Mouse (Mus musculus) small intestine, adult 2 months (tissue): Measurements from ENCODE around the gene Slc25a33. TPM values are rescaled to one million over a fixed set of nuclear protein-coding genes. Genes with fewer than 3 reads are reported as not detected.

ENCODE experiments used
- H3K27ac ChIP-seq: fragments of 200-500 bp; 2 replicates; pipeline ENCODE4 v1.5.1; 2012; ENCODE audit warnings: low read depth, low read length, control low read depth, inconsistent platforms; ENCODE audit not compliant: insufficient read depth
- H3K27me3 ChIP-seq: fragments of 200-500 bp; 2 replicates; pipeline ENCODE4 v1.6.1; 2012; ENCODE audit warnings: mild to moderate bottlenecking, moderate library complexity, low read length, inconsistent platforms; ENCODE audit not compliant: control insufficient read depth, insufficient read depth
- H3K36me3 ChIP-seq: fragments of 200-500 bp; 2 replicates; pipeline ENCODE4 v1.6.1; 2012; ENCODE audit warnings: mild to moderate bottlenecking, low read length, control low read depth, inconsistent platforms; ENCODE audit not compliant: control insufficient read depth, insufficient read depth
- H3K4me1 ChIP-seq: fragments of 200-500 bp; 2 replicates; pipeline ENCODE4 v1.6.1; 2012; ENCODE audit warnings: low read length, inconsistent platforms, mixed read lengths; ENCODE audit not compliant: control insufficient read depth, insufficient read depth, insufficient read length
- H3K4me3 ChIP-seq: fragments of 200-500 bp; 2 replicates; pipeline ENCODE4 v1.5.1; 2012; ENCODE audit warnings: low read depth, mild to moderate bottlenecking, control low read depth, inconsistent platforms, low read length, moderate library complexity
- CTCF ChIP-seq: fragments of 200-500 bp; IDR thresholded peaks from 2 replicates; pipeline ENCODE4 v1.5.1; 2012; ENCODE audit warnings: low read depth, mild to moderate bottlenecking, control low read depth, inconsistent platforms, low read length, moderate library complexity, mixed read lengths; ENCODE audit not compliant: insufficient replicate concordance, insufficient read length; ENCODE audit errors: extremely low read depth
- POLR2A ChIP-seq: fragments of 200-500 bp; IDR thresholded peaks from 2 replicates; pipeline ENCODE4 v1.6.1; 2012; ENCODE audit warnings: low read depth, mild to moderate bottlenecking, control low read depth, inconsistent platforms, low read length, moderate library complexity
- WGBS: fragments of 180-500 bp; shearing (Covaris S2); methylation state at CpG from one replicate; pipeline ENCODE4 v1.1.7; 2018; 5-methylcytosine and 5-hydroxymethylcytosine counted together
- polyA plus RNA-seq: library from polyadenylated mRNA; depleted of rRNA; stranded (reverse); fragments of >200 nt; gene quantifications from 2 replicates; pipeline ENCODE4 v1.2.3, GENCODE M21; 2012

Slc25a33 gene
- polyA plus RNA-seq, 1 experiment, result 5.3 TPM

DNA sequence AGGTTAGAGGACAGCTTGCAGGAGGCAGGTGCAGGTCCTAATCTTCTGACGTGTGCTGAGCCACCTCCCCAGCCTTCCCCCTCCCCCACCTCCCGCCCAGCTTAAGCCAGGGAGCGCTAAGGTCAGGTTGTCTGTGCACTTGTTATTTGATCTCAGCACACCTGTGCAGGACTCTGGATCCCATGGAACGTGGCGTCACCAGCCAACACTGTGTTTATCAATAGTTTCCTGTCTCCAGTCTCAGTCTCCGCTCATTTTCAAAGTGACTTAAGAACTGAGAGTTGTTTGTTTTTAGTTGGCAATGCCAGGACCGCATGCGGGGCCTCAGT, 19.9 kb upstream of the Slc25a33 start:
- H3K4me3 ChIP-seq, result no peak overlapping the region
- H3K27ac ChIP-seq, result peak overlapping the region; percentile 46; the same call in 1 of the 2 replicates
- TF ChIP-seq CTCF (no peak), POLR2A (no peak)
- H3K27me3 ChIP-seq, result no peaks in the 10 kb centered on the region
- H3K4me1 ChIP-seq, result peaks cover 25% of the 10 kb centered on the region
- H3K36me3 ChIP-seq, result no peaks in the 10 kb centered on the region
- WGBS, result 20% methylated on average over 8 of the region's 8 CpGs

DNA sequence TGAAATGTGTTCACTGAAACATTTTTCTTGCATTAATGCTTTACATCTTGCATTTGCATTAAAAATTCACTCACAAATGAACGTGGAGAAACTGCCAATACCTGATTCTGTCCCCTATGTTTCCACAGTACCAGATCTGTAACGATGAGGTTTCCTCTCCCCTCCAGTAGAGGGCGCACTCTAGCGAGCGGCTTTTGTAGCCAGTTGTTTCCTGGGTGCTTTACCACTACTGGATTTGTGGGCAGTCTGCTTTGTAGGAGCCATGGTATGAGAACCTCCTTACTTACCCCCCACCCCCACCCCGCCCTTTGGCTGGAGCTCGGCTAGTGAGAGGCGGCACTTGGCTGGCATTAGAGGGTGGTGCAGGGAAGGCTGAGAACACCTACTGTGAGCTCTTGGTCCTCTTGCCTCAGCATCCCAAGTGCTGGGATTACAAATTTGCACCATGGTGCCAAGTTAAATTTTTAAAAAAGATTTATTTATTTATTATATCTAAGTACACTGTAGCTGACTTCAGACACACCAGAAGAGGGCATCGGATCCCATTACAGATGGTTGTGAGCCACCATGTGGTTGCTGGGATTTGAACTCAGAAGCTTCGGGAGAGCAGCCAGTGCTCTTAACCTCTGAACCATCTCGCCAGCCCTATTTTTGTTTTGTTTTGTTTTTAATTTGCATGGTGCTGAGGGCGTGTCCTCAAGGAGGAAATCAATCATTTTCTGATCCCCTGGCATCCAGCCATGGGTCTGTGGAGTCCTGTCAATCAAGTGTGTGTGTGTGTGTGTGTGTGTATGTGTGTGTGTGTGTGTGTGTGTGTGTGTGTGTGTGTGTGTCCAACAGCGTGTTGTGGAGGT, 19.3 kb upstream of the Slc25a33 start:
- Histone ChIP-seq H3K36me3 (no peaks in the 10 kb centered on the region), H3K27ac (peak overlapping the region; percentile 46; the same call in 1 of the 2 replicates), H3K4me3 (no peak overlapping the region), H3K4me1 (peaks cover 25% of the 10 kb centered on the region), H3K27me3 (no peaks in the 10 kb centered on the region)
- 16% methylated on average over 13 of the region's 13 CpGs for WGBS
- TF ChIP-seq POLR2A (no peak), CTCF (peak; percentile 77; the same call in 1 of the 2 replicates)

DNA sequence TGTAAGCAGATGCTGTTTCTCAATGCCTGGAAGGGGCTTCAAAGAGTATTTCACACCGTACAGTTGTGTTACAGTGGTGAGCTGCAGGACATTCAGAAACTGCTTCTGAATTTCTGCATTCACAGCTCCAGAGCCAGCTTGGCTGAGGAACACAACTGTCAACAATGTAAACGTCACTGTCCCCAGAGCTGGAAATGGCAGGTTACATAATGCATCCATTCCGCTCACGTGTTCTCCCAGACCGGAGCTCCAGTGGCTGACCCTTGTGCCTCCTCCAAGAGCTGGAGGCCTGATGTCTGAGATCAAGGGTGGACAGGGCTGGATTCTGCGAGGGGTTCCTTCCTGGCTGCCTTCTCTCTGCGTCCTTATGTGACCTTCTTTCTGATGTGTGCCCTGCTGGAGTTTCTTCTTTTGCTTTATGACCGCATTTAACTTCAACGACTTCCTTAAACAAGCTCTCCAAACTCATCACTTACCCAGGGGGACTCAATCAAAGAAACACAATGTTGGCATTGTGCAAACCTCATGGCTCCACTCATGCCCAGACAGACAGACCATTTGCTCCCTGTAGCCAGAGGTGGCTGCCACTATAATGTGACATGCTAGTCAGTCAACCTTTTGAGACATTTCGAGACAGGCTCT, 18.2 kb upstream of the Slc25a33 start:
- WGBS, result 11% methylated on average over 10 of the region's 10 CpGs
- Histone ChIP-seq H3K27me3 (no peaks in the 10 kb centered on the region), H3K36me3 (no peaks in the 10 kb centered on the region), H3K4me1 (peaks cover 25% of the 10 kb centered on the region), H3K4me3 (no peak overlapping the region), H3K27ac (peak overlapping the region; percentile 90)
- TF ChIP-seq CTCF (no peak), POLR2A (no peak)

DNA sequence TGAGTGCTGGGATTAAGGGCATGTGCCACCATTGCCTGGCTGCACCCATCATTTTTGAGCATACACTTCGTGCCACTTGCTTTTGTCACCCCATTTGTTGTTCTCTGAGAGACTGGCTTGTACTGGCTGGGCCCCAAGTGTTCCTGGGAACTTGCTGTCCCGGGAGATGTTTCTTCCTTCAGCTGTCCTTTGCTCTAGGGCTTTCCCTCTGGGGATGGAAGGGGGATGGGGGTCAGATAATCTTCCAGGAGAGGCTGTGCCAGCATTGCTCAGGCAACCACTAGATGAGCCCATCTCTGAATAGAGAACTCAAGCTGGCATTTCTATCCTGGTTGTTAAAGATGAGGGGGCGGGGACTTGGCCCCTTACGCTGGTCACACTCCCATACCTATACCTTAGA, 17.4 kb upstream of the Slc25a33 start:
- no peak overlapping the region for H3K4me3 ChIP-seq
- WGBS, result 37% methylated on average over 4 of the region's 4 CpGs
- peak overlapping the region; percentile 90 for H3K27ac ChIP-seq
- H3K36me3 ChIP-seq, result no peaks in the 10 kb centered on the region
- no peaks in the 10 kb centered on the region for H3K27me3 ChIP-seq
- peaks cover 25% of the 10 kb centered on the region for H3K4me1 ChIP-seq
- TF ChIP-seq POLR2A (no peak), CTCF (no peak)

DNA sequence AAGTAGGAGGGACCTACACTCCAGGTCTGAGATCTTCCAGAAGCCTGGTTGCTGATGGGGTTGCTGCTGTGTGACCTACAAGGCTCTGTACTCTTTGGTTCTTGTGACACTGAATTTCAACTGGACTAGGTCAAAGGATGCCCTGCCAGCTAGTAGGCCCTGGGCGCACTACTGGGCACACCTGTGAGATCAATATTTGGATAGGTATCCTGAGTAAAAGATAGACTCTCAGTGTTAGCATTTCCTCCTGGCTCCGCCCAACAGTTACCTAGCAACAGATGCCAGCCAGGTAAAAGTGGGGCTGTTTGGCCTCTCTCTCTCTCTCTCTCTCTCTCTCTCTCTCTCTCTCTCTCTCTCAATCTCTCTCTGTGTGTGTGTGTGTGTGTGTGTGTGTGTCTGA, 16.9 kb upstream of the Slc25a33 start:
- H3K36me3 ChIP-seq, result no peaks in the 10 kb centered on the region
- no peaks in the 10 kb centered on the region for H3K27me3 ChIP-seq
- peaks cover 25% of the 10 kb centered on the region for H3K4me1 ChIP-seq
- 25% methylated on average over 2 of the region's 2 CpGs for WGBS
- H3K4me3 ChIP-seq, result no peak overlapping the region
- H3K27ac ChIP-seq, result peak overlapping the region; percentile 90
- no peak for TF ChIP-seq CTCF

DNA sequence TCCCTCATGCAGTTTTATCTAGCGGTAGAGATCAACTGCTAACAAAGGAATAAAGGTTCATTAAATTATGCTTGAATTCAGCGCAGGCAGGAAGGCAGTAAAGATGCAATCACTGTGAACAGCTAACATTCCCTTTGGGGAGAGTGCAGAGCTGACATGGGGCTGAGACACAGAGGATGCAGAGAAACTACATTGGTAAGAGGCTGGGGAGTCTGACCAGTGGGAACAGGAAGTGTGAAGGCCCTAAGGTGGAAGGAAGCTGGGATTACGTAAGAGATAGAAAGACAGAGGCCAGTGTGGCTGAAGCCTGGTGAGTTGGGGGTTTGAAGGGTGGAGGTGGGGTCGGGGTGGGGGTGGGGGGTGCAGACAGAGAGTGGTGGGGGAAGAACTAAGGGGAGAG, 16.5 kb upstream of the Slc25a33 start:
- Histone ChIP-seq H3K27ac (peak overlapping the region; percentile 78), H3K36me3 (no peaks in the 10 kb centered on the region), H3K4me3 (no peak overlapping the region), H3K27me3 (no peaks in the 10 kb centered on the region), H3K4me1 (peaks cover 25% of the 10 kb centered on the region)
- WGBS, result 36% methylated on average over 4 of the region's 4 CpGs
- no peak for TF ChIP-seq CTCF
- no peak for TF ChIP-seq POLR2A

DNA sequence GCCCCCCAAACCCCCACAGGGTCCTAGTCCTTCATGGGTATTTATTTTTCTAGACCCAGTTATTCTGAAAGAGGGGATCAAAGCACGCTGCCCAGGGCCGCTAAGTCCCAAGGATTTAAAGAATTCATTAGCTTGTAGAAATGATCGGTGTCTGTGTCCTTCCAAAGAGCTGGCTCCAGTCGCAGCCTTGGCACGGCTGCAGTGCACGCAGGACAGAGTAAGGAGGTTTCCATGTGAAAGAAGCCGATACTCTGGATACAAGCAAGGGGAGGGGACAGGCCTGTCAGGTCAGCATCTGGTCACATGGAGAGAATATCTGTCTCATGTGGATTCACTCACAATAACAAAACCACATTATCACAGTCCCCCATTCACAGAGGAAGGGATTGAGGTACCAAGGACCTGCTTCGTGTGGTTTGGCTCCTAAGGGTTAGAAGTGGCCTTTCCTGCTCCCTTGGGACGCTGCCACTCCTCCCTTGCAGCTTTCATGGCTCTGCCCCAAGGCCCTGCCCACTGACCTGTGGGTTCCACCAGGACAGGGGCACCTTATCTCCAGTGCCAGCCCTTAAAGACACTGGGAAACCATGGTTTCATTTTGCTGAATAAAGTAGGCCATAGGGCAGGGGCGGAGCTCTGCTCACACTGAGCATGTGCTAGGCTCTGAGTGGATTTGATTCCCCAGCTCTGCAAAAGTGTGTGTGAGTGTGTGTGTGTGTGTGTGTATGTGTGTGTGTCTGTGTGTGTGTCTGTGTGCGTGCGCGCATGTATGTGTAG, 15.5 kb upstream of the Slc25a33 start:
- WGBS, result 42% methylated on average over 13 of the region's 13 CpGs
- Histone ChIP-seq H3K27ac (peak overlapping the region; percentile 78), H3K27me3 (no peaks in the 10 kb centered on the region), H3K36me3 (no peaks in the 10 kb centered on the region), H3K4me3 (no peak overlapping the region), H3K4me1 (peaks cover 29% of the 10 kb centered on the region)
- no peak for TF ChIP-seq POLR2A
- TF ChIP-seq CTCF, result no peak
